Mouse (Mus musculus): Measurements from ENCODE around the gene Anxa11. TPM values are rescaled to one million over a fixed set of nuclear protein-coding genes. Genes with fewer than 3 reads are reported as not detected.
A peak's percentile ranks its signal among the peaks of the same experiment; 100 is the strongest.

The Anxa11 gene
- polyA plus RNA-seq (2015; fragmentation: Nextera tagmentation; extraction: Ambion mirVana) = 60.6 and 67.3 TPM in 2 replicates

- TF ChIP-seq CTCF (IDR thresholded peaks at IDR 0.05; ENCODE audit: low read depth) = no peak
- no peak for TF ChIP-seq EP300 (optimal IDR thresholded peaks at IDR 0.05)
- peak within 1 kb of the TSS; percentile 88 for H3K9ac ChIP-seq (ENCODE audit: low read length)
- ATAC-seq (ENCODE audit: low FRiP score, low TSS enrichment) (peak; percentile 84), DNase-seq (ENCODE audit: low spot score) (peak; percentile 95)
- no peaks in the 10 kb centered on the region for H3K36me3 ChIP-seq (ENCODE audit: control insufficient read depth, insufficient read depth, low read length)
- H3K4me3 ChIP-seq (ENCODE audit: low read depth, low read length) = peak within 1 kb of the TSS; percentile 81
- WGBS = under 1% methylated on average over 52 of the region's 54 CpGs
- H3K4me1 ChIP-seq (replicated peaks; ENCODE audit: control insufficient read depth, insufficient read depth) = 0 out of 2 replicates have a peak, but pooled peaks cover 2% of the 10 kb centered on the region
- H3K27ac ChIP-seq (replicated peaks) = peak within 1 kb of the TSS; percentile 95
- H3K4me2 ChIP-seq (replicated peaks; ENCODE audit: low read depth) = peak within 1 kb of the TSS; percentile 93
- no peaks in the 10 kb centered on the region for H3K27me3 ChIP-seq (ENCODE audit: control insufficient read depth, insufficient read depth, low read length)
- H3K9me3 ChIP-seq (ENCODE audit: control insufficient read depth, low read length) = no peaks in the 10 kb centered on the region
These were observed at the start of gene Anxa11 for GRCm38 (mm10) chr14:25841991-25842687. Anxa11 (plus strand) TSS chr14:25842156.

- TF ChIP-seq EP300 (optimal IDR thresholded peaks at IDR 0.05) (no peak), CTCF (IDR thresholded peaks at IDR 0.05; ENCODE audit: low read depth) (no peak)
- Histone ChIP-seq H3K4me2 (replicated peaks; ENCODE audit: low read depth) (no peak overlapping the region), H3K27me3 (ENCODE audit: control insufficient read depth, insufficient read depth, low read length) (no peaks in the 10 kb centered on the region), H3K4me1 (replicated peaks; ENCODE audit: control insufficient read depth, insufficient read depth) (no peaks in the 10 kb centered on the region), H3K36me3 (ENCODE audit: control insufficient read depth, insufficient read depth, low read length) (no peaks in the 10 kb centered on the region), H3K9me3 (ENCODE audit: control insufficient read depth, low read length) (no peaks in the 10 kb centered on the region), H3K27ac (replicated peaks) (no peak overlapping the region), H3K9ac (ENCODE audit: low read length) (no peak overlapping the region), H3K4me3 (ENCODE audit: low read depth, low read length) (no peak overlapping the region)
- WGBS = 94% methylated on average over 2 of the region's 2 CpGs
- DNase-seq (ENCODE audit: low spot score) (no peak), ATAC-seq (ENCODE audit: low FRiP score, low TSS enrichment) (no peak)
These were observed 47.6 kb upstream of the Anxa11 start for GRCm38 (mm10) chr14:25794331-25794730.

DNA sequence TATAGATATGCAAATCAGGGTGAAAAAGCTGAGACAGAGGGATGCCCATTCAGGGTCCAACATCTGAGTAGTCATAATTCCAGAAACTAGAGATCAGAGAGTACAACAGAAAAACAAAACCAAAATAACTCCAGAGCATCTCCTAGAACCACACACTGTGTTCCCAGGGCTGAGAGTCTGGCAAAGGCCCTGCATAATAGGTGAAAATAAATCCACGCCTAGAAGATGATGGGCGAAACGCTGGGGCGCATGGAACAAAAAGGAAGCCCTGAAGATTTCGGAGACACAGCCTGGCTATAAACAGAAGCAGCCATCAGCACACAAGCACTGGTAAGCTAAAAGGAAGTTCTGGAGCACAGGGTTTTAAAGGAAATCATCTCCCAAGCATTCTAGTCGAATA is 46.9 kb upstream of the Anxa11 start:
- no peak overlapping the region for H3K4me2 ChIP-seq (replicated peaks; ENCODE audit: low read depth)
- H3K27me3 ChIP-seq (ENCODE audit: control insufficient read depth, insufficient read depth, low read length) = no peaks in the 10 kb centered on the region
- peak overlapping the region; percentile 37; the same call in 1 of the 2 replicates for H3K27ac ChIP-seq (replicated peaks)
- 51% methylated on average over 6 of the region's 6 CpGs for WGBS
- no peaks in the 10 kb centered on the region for H3K9me3 ChIP-seq (ENCODE audit: control insufficient read depth, low read length)
- H3K36me3 ChIP-seq (ENCODE audit: control insufficient read depth, insufficient read depth, low read length) = no peaks in the 10 kb centered on the region
- ATAC-seq (ENCODE audit: low FRiP score, low TSS enrichment) (no peak), DNase-seq (ENCODE audit: low spot score) (no peak)
- H3K4me1 ChIP-seq (replicated peaks; ENCODE audit: control insufficient read depth, insufficient read depth) = no peaks in the 10 kb centered on the region
- H3K4me3 ChIP-seq (ENCODE audit: low read depth, low read length) = no peak overlapping the region
- no peak overlapping the region for H3K9ac ChIP-seq (ENCODE audit: low read length)
- TF ChIP-seq EP300 (optimal IDR thresholded peaks at IDR 0.05) = no peak
- TF ChIP-seq CTCF (IDR thresholded peaks at IDR 0.05; ENCODE audit: low read depth) = no peak

- Histone ChIP-seq H3K4me3 (ENCODE audit: low read depth, low read length) (no peak overlapping the region), H3K36me3 (ENCODE audit: control insufficient read depth, insufficient read depth, low read length) (no peaks in the 10 kb centered on the region), H3K4me1 (replicated peaks; ENCODE audit: control insufficient read depth, insufficient read depth) (no peaks in the 10 kb centered on the region), H3K27ac (replicated peaks) (peak overlapping the region; percentile 50; the same call in 1 of the 2 replicates), H3K27me3 (ENCODE audit: control insufficient read depth, insufficient read depth, low read length) (no peaks in the 10 kb centered on the region), H3K9me3 (ENCODE audit: control insufficient read depth, low read length) (no peaks in the 10 kb centered on the region), H3K9ac (ENCODE audit: low read length) (no peak overlapping the region), H3K4me2 (replicated peaks; ENCODE audit: low read depth) (no peak overlapping the region)
- ATAC-seq (ENCODE audit: low FRiP score, low TSS enrichment) (peak; percentile 76; the same call in 1 of the 2 replicates), DNase-seq (ENCODE audit: low spot score) (peak; percentile 60)
- WGBS = 19% methylated on average over 10 of the region's 10 CpGs
- TF ChIP-seq EP300 (optimal IDR thresholded peaks at IDR 0.05) (no peak), CTCF (IDR thresholded peaks at IDR 0.05; ENCODE audit: low read depth) (no peak)
These were observed 46.3 kb upstream of the Anxa11 start for GRCm38 (mm10) chr14:25795561-25796174.

GRCm38 (mm10) chr14:25796619-25797018 is 45.3 kb upstream of the Anxa11 start:
- Histone ChIP-seq H3K27ac (replicated peaks) (no peak overlapping the region), H3K4me2 (replicated peaks; ENCODE audit: low read depth) (no peak overlapping the region), H3K4me3 (ENCODE audit: low read depth, low read length) (no peak overlapping the region), H3K9me3 (ENCODE audit: control insufficient read depth, low read length) (no peaks in the 10 kb centered on the region), H3K4me1 (replicated peaks; ENCODE audit: control insufficient read depth, insufficient read depth) (no peaks in the 10 kb centered on the region), H3K36me3 (ENCODE audit: control insufficient read depth, insufficient read depth, low read length) (no peaks in the 10 kb centered on the region), H3K9ac (ENCODE audit: low read length) (no peak overlapping the region), H3K27me3 (ENCODE audit: control insufficient read depth, insufficient read depth, low read length) (no peaks in the 10 kb centered on the region)
- DNase-seq (ENCODE audit: low spot score) (no peak), ATAC-seq (ENCODE audit: low FRiP score, low TSS enrichment) (no peak)
- WGBS = 63% methylated on average over 7 of the region's 7 CpGs
- TF ChIP-seq CTCF (IDR thresholded peaks at IDR 0.05; ENCODE audit: low read depth) (no peak), EP300 (optimal IDR thresholded peaks at IDR 0.05) (no peak)
